Mouse (Mus musculus): ENCODE data around the gene Loxl3.

Loxl3 gene

DNA sequence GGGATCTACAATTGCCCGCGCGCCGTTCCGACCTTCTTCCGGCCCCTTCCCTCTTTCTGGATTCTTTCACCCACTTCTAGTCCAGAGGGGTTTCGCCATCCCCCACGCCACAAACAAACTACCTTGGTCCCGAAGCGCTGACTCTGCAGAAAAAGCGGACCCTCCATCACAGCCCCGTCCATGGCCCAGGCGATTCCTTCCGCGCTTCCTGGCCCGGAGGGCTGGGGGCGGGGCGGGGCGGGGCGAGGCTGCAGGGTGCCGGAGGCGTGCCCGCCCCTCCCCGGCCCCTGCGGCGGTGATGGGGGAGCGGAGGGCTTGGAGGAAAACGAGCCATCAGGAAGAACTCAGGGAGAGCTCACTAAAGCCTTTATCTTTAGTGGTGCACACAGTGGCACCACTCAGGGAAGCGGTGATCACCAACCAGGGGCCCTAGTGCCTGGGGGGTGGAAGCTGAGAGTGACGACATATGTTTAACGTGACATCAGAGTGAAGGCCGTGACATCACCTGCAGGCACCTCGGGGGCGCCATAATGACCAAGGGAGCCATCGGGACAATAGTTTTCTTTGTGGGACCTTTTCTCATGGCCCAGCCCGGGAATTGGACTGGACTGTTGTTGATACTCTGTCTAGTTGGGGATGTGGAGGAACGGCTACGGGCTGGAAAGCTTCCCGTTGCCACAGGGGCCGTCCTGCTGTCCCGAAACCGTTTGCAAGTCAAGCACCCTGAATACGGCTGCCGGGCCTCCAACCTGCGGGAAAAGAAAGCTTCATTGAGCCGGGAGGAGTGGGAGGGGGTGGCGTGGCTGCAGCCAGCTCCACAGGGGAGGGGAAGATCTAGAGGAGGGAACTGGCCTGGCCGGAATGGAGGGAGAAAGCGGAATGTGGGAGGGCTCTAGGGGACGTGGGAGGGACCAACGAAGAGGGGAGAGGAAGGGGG, at the start of gene Loxl3, which contains the start of gene Dok1:
TSS of gene Loxl3 (plus strand) at position 925 of the 937 bp plus-strand sequence.
TSS of gene Dok1 (minus strand) at position 223 of the 937 bp plus-strand sequence.
- peak; percentile 52 to 59 for DNase-seq

DNA sequence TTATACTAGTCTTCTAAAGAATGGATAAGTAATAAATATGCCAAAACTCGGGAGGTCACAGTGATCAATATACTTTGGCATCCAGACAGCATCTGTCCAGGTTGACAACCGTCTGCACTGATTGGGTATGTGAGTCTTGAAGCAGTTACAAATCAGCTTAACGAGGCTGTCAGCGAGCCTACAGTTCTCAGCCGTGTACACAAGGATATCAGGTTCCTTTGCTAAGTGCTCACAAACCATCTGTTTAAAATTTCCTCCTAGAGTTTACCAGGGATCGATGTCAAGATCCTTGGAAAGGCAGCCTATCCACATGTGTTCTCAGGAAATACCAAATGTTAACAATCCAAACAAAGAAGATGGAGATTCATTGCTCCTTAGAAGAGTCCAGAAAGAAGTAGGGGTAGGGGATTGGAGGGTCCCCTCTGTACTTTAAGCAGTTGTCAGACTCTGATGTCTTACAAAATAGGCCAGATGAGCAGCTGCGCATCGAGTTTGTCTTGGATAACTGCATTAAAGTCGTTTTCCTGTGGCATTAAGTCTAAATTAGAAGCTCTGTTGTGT, 46.5 kb upstream of the Loxl3 start:
- DNase-seq, result no peak

DNA sequence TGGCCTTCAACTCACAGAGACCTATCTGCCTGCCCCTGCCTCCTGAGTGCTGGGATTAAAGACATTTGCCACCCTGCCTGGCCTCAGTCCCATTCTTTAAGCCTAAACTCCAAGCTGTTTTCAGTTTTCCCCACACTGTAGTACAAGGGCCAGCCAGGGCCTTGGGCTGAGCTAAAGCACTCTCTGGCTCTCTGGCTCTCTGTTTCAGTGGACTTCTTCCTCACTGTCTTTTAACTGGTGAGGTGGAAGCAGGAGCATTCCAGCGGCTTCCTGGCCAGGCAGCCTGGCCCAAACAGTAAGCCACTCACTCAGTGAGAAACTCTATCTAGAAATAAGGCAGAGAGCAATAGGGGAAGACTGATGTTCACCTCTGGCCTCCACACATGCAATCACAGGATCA, 40.3 kb upstream of the Loxl3 start:
- DNase-seq, result no peak

DNA sequence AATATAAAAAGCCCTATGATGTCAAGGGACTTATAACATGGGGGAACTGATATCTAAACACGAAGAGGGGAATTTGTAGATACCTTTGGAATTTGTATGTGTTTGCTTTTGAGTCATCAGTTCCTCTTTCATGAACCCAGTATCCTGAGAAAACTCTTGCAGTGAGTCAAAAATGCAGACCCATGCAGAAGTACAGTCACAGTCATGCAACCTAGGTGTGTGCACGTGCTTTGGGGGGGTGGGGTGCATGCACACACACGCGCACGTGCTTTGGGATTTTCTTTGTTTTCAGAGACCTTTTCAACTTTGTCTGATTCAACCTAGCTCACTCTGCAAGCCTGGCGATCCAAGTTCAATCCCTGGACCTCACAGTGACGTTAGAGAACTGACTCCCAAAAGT, 39.6 kb upstream of the Loxl3 start:
- DNase-seq, result no peak

DNA sequence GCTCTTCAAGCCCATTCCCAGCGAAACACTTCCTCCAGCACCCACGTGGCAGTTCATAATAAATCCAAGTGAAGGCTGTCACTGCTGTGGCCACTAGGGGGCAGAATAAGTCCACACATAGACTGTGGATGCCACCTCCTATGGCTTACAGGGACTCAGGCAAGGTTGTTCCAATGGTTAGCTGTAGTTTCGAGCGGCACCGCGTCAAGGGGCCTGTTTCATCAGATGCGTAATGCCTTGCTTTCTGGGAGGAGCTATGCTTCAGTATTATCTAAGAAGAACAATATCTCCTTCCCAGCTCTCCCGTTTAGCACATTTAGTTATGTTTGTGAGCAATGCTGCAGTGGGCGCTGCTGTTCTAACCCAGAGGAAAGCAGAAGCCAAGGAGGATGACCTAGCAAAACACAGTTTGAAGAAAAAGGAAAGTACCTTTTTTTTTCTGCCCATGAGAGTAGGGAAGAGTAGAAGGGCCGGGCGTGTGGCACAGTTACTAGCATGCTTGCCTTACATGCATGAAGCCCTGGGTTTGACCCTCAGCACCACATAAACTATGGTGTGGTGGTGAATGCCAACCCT, 37.1 kb upstream of the Loxl3 start:
- peak; percentile 75 to 80 for DNase-seq

DNA sequence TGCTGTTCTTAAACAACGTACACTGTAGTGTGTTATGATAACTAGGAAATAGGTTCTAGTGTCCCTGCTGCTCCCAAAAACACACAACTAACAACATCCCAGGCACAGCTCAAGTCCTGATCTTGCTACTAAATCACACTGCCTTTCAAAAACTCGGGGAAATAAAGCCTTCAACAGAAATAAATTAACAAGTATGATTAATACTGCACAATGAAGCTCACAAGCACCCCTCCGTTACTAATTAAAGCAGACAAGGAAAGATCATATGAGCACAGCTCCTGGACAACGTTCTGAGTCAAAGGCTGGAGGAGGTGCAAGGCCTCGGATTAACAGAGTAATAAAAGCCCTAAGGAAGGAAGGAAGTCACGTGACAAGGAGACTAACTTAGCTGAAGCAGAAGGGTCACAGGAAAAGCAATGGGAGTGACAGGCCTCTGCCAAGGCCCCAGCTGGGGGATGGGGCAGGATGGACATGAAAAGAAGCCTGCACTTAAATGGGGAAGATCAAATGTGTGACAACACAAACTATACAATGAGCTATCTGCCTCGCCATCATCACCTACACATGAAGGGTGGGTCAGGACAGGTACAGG, 36.4 kb upstream of the Loxl3 start:
- no peak for DNase-seq

DNA sequence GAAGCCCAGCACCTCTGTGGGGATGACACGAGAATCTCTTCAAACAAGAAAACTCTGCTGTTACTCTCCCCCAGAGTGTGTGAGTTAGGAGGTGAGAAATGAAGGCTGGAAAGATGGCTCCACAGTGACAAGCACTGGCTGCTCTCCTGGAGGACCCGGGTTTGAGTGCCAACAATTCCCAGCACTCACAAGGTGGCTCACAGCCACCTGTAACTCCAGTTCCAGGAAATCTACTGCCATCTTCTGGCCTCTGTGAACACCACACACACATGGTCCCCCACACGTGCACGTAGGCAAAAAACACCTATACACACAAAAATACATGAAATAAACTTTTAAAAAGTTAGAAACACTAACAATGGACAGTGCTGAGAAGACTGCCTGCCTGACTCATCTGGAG, 35.6 kb upstream of the Loxl3 start:
- DNase-seq, result no peak

DNA sequence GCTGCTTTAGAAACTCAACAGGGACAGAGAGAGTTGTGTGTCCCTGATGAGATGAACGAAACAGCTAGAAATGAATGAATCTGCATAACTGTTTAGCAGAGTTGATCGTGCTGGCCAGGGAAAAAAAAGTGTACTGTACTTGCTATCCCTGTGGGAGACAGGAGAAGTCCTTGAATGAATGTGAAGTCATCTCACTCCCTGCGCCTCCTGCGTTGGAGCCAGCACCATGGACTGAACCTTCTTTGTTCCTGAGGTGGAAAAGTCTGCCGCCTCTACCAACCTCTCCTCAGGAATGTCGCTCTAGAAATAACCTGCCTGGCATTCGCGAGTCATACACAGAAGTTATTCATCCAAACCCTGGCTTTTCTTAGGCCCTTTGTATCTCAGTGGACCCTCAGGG, 34.0 kb upstream of the Loxl3 start:
- no peak for DNase-seq

DNA sequence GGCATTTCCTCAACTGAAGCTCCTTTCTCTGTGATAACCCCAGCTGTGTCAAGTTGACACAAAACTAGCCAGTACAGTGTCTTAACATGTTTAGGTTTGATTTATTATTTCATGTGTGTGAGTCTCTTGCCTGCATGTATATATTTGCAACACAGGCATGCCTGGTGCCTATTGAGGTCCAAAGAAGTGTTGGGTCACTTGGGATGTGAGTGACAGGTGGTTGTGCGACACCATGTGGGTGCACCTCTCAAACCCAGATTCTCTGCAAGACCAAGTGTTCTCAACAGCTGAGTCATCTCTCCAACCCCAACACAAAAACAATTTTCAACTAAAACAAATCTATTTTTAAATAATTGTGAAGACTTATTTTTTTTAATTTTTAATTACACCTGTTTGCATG, 30.9 kb upstream of the Loxl3 start:
- DNase-seq, result no peak

DNA sequence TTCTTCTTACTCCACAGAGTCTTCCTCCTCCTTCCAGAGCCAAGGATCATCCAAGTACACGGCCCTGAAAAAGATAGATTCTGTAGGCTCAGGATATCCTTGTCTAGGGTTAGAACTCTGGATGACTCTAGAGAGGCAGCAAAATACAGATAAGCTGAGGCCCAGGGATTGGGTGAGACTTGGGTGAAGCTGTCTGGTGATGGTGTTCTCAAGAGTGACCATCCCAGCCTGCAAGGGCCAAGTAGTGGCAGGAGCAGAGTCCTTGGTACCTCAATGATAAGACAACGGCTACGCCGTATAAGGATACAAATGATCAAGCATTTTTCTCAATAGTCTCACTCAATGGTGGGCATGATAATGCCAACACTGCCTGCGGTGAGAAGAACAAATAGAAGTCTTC, 30.1 kb upstream of the Loxl3 start:
- DNase-seq, result no peak

DNA sequence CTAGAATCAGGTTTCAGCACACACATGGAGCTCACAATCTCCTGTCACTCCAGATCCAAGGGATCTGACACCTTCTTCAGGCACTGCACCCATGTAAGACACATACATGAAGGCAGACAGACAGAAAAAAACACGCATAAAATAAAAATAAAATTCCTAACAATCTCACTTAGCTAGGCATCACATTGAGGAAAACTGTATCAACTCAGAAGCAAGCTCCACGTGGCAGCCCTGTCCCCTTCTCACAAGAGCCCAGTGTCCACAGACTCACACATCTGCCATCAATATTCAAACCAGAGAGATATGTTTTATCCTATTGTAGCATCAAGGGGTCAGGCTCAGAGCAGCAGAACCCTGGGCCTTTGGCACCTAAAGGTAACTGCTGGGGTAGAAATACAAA, 29.7 kb upstream of the Loxl3 start:
- no peak for DNase-seq

DNA sequence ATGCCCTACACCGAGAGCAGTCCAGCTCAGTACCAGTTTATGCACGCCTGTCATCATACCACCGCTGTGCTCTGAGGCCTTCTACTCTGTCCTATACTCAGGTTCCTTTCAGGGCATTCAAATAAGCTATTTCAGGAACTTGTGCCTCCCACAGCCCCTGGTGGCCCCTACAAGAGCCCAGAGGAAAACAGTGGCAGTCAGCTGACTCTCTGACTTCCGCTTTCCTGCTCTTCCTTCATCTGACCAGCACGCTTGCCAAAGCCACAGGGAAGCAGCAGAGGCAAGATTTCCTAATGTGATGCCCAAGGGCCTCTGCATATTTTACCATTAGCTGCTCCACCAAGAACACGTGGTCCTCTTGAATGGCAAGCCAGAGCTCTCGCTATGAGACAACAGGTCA, 29.1 kb upstream of the Loxl3 start:
- DNase-seq, result no peak

DNA sequence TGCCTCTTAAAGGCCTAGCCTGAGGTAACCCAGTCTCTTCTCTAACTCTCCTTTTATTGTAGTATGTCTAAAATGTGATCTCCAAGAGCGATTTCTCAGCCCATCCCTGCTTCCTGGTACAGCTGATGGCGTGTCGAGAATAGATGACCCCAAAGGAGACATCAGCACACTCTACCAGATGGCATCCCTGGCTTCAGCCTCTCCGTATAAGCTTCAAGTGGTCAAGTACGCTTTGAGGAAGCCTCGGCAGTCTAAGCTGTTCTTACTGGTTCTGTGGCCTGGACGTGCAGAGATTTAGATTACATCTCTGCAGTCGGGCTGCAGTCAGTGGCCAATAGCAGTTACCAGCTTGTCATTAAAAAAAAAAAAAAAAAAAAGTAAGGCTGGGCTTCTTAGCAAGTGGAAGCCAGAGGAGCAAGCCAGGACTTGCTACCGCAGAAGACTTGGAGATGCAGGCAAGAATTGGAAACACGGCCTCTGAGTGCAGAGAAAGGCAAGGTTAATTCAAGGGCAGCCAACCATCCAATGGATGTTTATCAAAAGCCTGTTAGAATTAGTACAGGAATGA, 28.4 kb upstream of the Loxl3 start:
- no peak for DNase-seq

DNA sequence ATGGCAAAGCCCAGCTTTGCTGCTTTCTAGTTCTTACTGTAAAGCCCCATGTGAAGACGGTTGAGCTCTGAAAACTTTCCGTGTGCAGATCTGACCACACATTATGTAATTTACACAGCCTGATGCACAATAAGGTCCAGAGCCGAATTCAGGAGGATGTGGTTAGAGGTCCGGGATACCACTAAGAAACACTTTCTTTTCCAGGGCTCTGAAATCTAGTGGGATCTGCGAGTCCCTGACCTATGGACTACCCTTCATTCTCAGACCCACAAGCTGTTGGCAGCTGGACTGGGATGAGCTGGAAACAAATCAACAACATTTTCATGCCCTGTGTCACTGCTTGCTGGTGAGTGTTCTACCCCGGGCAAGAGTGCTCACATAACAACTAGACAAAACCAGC, 27.9 kb upstream of the Loxl3 start:
- DNase-seq, result no peak

DNA sequence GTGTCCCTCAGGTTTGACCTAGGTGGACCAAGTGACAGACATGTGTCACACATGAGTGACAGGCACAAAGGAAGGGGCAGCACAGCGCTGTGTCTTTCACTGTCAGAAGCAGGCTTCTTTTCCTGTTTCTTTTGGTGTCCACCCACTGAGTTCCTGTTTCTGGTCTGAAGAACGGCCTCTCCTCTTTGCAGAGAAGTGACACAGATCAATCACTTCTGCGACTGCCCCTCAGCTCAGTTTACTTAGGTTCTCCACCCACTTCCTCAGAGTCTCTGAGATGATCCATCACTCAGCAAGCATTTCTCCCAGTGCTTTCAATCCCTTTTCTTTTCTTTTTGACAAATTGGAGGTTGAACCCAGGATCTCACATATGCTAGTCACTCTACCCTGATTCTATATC, 25.3 kb upstream of the Loxl3 start:
- DNase-seq, result no peak

DNA sequence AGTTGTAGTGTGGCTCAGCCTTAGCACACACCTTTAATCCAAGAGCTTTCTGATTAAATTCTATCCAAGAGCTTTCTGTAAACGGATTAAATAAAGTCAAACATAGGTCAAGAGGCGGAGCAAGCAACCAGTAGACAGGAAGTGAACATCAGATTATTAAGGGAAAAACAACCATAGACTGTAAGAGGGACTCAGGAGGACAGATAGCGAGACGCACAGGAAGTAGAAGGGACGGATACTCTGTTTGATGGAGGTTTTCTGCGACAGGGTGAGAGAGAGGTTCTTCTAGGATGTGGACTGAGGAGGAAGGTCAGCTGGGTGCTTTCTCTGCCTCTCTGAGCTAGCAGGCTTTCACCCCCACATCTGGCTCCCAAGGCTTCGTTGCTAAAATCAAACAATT, 24.0 kb upstream of the Loxl3 start:
- no peak for DNase-seq

DNA sequence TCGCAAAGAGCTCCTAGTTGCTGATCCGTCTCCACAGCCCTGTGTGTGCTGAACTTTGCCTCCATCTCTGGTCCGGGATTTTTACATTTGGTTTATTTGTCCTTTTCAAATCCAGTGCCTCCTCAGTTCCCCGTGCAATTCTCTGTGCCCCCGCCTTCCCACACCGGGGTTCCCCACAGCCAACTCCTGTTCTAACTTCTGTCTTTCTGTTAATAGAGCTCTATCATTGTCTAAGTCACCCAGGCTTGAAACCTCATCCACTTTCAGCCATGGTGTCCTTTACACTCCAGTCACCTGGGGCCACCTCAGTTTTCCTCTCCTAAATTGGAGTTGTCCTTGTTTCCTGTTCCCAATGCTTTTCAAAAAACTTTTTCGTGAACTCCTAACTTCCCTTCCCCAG, 22.7 kb upstream of the Loxl3 start:
- no peak for DNase-seq

DNA sequence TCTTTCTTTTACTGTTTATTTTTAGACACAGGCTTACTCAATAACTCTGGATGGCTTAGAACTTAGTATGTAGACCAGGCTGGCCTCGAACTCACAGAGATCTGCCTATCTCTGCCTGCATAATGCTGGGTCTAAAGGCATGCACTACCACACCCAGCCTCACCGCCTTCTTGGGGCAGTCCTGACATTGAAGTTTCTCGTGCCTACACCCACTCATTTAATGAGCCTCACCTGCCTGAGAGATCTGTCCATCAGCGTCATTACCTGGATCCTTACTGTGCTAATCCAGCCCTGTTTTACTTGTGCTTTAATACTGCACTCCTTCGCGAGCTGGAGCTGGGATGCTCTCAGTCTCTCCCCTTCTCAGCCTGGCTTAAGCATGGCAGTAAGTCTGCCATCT, 22.2 kb upstream of the Loxl3 start:
- no peak for DNase-seq

DNA sequence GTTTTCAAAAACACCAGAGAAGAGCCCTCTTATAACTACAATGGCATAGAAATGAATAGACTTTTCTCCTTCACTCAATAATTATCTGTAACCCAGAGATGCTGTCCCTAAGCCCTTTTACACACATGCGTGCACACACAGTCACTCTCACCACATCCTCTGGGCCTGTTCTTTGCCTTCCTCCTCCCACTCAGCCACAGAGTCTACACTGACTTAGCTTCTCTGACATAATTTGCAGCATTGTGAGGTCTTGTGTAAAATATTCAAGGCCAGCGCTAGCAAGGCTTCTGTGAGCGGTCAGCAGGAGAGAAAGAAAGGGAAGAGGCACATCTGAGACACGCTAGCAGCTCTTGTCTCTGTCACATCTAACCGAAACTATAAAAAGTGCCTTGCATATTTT, 20.5 kb upstream of the Loxl3 start:
- DNase-seq, result no peak

DNA sequence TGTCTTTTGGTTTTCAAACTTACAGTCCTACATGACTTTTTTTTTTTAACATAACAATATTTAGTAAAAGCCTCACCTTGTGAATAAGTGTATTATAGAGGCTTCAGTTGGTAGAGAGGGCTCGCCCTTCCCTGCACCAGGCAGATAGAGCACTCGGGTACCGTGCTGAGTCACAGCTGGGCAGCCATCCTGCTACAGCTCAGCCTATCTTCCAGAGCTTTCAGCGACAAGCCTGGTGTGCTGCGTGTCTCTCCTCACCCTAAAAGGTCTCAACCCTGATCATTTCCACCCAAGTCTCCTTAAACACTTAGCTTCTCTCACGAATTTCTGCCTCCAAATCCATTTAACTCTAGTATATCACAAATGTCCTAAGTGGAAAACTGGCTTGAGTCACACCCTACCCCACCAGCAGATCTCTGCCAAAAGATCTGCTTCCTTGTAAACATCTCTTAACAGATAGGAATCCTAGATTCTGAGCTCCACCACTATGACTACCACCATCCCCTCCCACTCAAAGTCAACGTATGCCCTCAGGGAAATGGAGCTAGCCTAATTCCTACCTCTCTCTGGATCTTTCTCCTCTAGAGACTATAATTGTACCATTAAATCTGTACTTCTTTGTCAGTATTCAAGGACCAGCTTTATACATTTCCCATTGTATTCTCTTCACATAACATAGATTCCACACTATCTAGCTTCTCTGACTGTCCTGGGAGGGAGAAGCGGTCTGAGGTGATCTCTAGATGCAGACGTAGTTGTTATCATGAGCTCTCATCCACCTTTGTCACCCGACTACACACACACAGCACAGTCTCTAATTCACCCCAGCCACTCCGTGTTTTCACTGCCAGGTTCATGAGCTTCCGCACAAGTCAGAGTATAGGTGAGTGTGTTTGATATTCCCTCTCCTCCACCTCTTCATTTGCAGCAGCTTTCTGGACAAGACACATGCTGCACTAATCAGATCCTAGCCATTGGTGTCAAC, 19.2 kb upstream of the Loxl3 start:
- no peak for DNase-seq

DNA sequence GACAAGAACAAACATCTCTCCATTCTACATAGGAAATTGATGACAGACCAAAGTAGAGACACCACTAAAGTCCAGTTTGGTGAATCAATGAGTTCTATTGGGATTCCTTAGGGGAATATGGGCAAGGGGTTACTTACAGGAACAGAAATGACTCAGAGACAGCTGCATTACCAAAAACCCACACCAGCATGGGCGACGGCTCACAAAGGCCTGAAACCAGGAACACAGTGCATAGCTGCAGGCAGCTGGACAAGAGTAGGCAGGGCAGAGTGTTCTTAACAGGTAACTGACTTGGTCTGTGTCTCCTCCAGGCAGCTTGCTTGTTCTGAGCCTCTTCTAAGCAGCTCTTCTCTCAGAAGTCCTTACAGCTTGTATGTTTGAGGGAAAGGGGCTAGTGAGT, 18.2 kb upstream of the Loxl3 start:
- DNase-seq, result no peak

DNA sequence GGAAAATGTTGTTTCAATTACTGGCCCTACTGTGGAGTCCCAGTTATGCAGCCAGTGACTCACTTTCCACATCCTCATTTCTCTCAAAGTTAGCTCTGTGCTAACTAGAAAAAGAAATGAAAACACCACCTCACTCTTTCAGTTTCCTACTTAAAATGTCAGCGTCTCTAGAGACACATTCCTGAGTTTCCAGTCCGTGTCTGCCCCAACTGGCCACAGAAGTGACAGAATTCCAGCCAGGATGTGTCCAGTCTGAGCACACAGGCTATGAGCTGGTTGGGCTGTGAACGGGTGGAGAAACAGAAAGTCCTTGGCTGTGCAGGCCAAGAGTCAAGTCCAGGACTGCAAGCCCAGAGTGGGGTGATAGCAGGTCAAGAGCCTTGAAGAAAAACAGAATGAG, 16.8 kb upstream of the Loxl3 start:
- no peak for DNase-seq
